Mouse (Mus musculus): ENCODE results near the gene Olfr213. TPM values are rescaled to one million over a fixed set of nuclear protein-coding genes. Genes with fewer than 3 reads are reported as not detected.
"Not testable (repeated sequence)": the region's sequence is repeated elsewhere in the genome, so short reads cannot be mapped to it uniquely, and the experiment has no call there.

The Olfr213 gene
- not detected in 2 replicates for polyA plus RNA-seq (2014; fragmentation: Nextera tagmentation; extraction: Ambion mirVana)

DNA sequence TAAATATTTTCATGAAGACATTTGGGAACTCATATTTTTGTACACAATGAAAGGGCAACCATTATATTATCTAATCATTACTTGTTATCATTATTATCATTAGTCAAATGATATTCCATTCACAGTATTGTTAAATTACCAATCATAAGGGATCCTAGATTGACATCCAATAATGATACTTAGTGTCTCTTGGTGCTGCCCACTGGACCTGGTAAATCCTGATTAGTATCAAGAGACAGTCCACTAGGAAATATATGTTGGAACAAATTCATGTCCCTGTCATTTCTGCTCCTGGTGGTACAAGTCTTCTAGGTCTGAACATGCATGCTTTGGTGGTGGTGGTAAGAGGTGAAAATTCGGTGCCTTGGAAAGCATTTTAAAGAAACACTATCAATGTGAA lies at the start of gene Olfr213:
TSS of gene Olfr213 (plus strand) at position 301 of the 400 bp plus-strand sequence.
- Histone ChIP-seq H3K27ac (replicated peaks in 1 of 2; ENCODE audit: control insufficient read depth in 1 of 2, insufficient read depth in 1 of 2, low read depth in 2 of 2, low read length in 2 of 2) (no peak within 1 kb of the TSS), H3K27me3 (ENCODE audit: control insufficient read depth, insufficient read depth, low read length) (no peaks in the 10 kb centered on the region), H3K4me2 (ENCODE audit: low read length) (no peak within 1 kb of the TSS), H3K9ac (ENCODE audit: low read length) (no peak within 1 kb of the TSS), H3K9me3 (ENCODE audit: control insufficient read depth, low read length) (no peaks in the 10 kb centered on the region), H3K36me3 (ENCODE audit: control insufficient read depth, insufficient read depth, low read length) (no peaks in the 10 kb centered on the region), H3K4me1 (ENCODE audit: control insufficient read depth in 2 of 2, insufficient read depth in 2 of 2, low read length in 2 of 2) (no peaks in the 10 kb centered on the region), H3K4me3 (ENCODE audit: control insufficient read depth in 1 of 2, insufficient read depth in 1 of 2, low read depth in 1 of 2, low read length in 2 of 2) (no peak within 1 kb of the TSS)
- no peak for ATAC-seq (ENCODE audit: insufficient number of reproducible peaks, insufficient read depth, low FRiP score, low read depth)
- WGBS, result 81% methylated on average over 1 of the region's 1 CpGs

DNA sequence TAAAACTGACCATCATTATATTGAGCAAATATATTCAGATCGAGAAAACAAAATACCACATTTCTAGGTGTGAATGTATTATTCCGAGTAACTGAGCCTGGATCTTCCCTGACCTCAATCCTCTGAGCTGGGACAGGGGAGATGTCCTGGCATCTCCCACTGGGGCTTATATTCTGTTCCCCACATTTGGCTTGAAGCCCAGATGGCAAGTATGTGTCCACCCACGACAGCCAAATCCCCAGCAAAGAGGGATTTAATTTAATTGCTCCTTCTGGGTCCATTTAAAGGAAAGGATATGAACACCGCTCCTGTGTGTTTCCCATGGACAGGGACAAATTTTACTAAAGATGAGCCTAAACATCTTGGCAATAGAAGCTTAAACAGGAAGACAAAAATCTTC lies 49.5 kb upstream of the Olfr213 start, which contains the start of gene Olfr211:
TSS of gene Olfr211 (plus strand) at position 301 of the 400 bp plus-strand sequence.
- H3K4me1 ChIP-seq (ENCODE audit: control insufficient read depth in 2 of 2, insufficient read depth in 2 of 2, low read length in 2 of 2), result no peaks in the 10 kb centered on the region
- WGBS, result 65% methylated on average over 4 of the region's 4 CpGs
- no peaks in the 10 kb centered on the region for H3K36me3 ChIP-seq (ENCODE audit: control insufficient read depth, insufficient read depth, low read length)
- no peak within 1 kb of the TSS for H3K4me2 ChIP-seq (ENCODE audit: low read length)
- ATAC-seq (ENCODE audit: insufficient number of reproducible peaks, insufficient read depth, low FRiP score, low read depth), result no peak
- H3K27ac ChIP-seq (replicated peaks in 1 of 2; ENCODE audit: control insufficient read depth in 1 of 2, insufficient read depth in 1 of 2, low read depth in 2 of 2, low read length in 2 of 2), result no peak within 1 kb of the TSS
- H3K9me3 ChIP-seq (ENCODE audit: control insufficient read depth, low read length), result no peaks in the 10 kb centered on the region
- no peak within 1 kb of the TSS for H3K4me3 ChIP-seq (ENCODE audit: control insufficient read depth in 1 of 2, insufficient read depth in 1 of 2, low read depth in 1 of 2, low read length in 2 of 2)
- H3K27me3 ChIP-seq (ENCODE audit: control insufficient read depth, insufficient read depth, low read length), result no peaks in the 10 kb centered on the region
- H3K9ac ChIP-seq (ENCODE audit: low read length), result no peak within 1 kb of the TSS

DNA sequence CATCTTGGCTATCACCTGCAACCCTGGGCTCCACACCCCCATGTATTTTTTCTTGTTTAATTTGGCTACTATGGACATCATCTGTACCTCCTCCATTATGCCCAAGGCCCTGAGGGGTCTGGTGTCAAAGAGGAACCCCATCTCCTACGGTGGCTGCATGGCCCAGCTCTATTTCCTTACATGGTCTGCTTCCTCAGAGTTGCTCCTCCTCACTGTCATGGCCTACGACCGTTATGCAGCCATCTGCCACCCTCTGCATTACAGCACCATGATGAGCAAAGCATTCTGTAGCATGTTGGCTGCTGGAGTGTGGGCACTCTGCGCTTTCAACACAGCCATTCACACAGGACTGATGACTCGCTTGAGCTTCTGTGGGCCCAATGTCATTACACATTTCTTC lies 44.5 kb upstream of the Olfr213 start:
- Histone ChIP-seq H3K4me2 (ENCODE audit: low read length) (no peak overlapping the region), H3K27ac (replicated peaks in 1 of 2; ENCODE audit: control insufficient read depth in 1 of 2, insufficient read depth in 1 of 2, low read depth in 2 of 2, low read length in 2 of 2) (no peak overlapping the region), H3K9ac (ENCODE audit: low read length) (no peak overlapping the region), H3K27me3 (ENCODE audit: control insufficient read depth, insufficient read depth, low read length) (no peaks in the 10 kb centered on the region), H3K4me3 (ENCODE audit: control insufficient read depth in 1 of 2, insufficient read depth in 1 of 2, low read depth in 1 of 2, low read length in 2 of 2) (no peak overlapping the region), H3K36me3 (ENCODE audit: control insufficient read depth, insufficient read depth, low read length) (no peaks in the 10 kb centered on the region), H3K4me1 (ENCODE audit: control insufficient read depth in 2 of 2, insufficient read depth in 2 of 2, low read length in 2 of 2) (no peaks in the 10 kb centered on the region), H3K9me3 (ENCODE audit: control insufficient read depth, low read length) (no peaks in the 10 kb centered on the region)
- whole genome bisulfite sequencing, result 70% methylated on average over 5 of the region's 5 CpGs
- no peak for ATAC-seq (ENCODE audit: insufficient number of reproducible peaks, insufficient read depth, low FRiP score, low read depth)

DNA sequence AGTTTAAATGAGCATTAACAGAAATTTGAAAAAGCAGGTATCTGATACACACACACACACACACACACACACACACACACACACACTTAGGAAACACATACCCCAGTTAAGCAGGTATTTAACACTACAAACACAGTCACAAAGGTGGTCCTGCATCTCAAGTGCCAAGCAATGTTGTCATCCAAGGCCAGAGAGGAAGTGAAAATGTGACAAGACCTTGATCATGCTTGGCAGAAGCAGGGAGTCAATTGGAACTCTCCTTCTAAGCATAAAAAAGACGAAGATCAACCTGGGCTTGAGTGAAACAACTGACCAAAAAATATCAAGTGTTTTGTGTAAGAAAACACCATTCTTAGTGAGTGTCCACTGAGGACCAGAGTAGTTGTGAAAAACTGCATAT lies 42.3 kb upstream of the Olfr213 start:
- no peak overlapping the region for H3K9ac ChIP-seq (ENCODE audit: low read length)
- no peaks in the 10 kb centered on the region for H3K9me3 ChIP-seq (ENCODE audit: control insufficient read depth, low read length)
- no peaks in the 10 kb centered on the region for H3K27me3 ChIP-seq (ENCODE audit: control insufficient read depth, insufficient read depth, low read length)
- no peak overlapping the region for H3K27ac ChIP-seq (replicated peaks in 1 of 2; ENCODE audit: control insufficient read depth in 1 of 2, insufficient read depth in 1 of 2, low read depth in 2 of 2, low read length in 2 of 2)
- H3K4me3 ChIP-seq (ENCODE audit: control insufficient read depth in 1 of 2, insufficient read depth in 1 of 2, low read depth in 1 of 2, low read length in 2 of 2), result no peak overlapping the region
- WGBS, result 60% methylated on average over 1 of the region's 1 CpGs
- H3K36me3 ChIP-seq (ENCODE audit: control insufficient read depth, insufficient read depth, low read length), result no peaks in the 10 kb centered on the region
- no peak for ATAC-seq (ENCODE audit: insufficient number of reproducible peaks, insufficient read depth, low FRiP score, low read depth)
- H3K4me2 ChIP-seq (ENCODE audit: low read length), result no peak overlapping the region
- no peaks in the 10 kb centered on the region for H3K4me1 ChIP-seq (ENCODE audit: control insufficient read depth in 2 of 2, insufficient read depth in 2 of 2, low read length in 2 of 2)

DNA sequence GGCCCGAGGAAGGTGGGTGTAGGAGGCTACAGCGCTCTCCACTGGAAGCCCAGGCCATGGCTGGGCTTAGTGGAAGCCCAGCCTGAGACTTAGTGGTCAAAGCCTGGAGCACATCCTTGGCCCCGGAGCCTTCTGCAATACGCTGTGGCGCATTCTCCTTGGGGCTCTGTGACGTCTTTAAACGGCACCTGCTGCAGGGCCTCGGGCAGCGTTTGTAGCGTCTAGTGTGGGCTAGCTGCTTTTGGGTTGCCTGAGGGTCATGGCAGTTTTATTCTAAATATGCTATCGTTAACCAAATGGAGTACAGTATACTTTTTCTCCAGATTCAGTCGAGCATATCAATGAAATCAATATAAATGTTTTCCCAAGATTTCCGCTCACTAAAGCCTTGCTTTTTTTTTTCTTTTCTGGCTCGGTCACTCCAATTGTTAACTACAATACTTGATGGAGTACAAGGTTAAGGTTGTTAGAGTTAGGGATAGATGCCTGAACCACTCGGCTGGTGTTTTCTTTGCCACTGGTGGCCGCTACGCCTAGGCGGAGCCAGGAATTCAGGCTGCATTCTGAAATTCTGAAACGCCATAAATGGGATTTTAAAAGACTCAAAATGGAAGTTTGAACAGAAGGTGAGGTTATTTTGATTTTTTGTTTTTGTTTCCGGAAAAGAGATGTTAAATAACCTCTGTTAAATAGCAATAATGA lies 31.8 kb upstream of the Olfr213 start, which contains the start of gene Olfr212:
TSS of gene Olfr212 (plus strand) at position 215 of the 702 bp plus-strand sequence.
- H3K27ac ChIP-seq (replicated peaks in 1 of 2; ENCODE audit: control insufficient read depth in 1 of 2, insufficient read depth in 1 of 2, low read depth in 2 of 2, low read length in 2 of 2); H3K4me2 ChIP-seq (ENCODE audit: low read length); H3K9ac ChIP-seq (ENCODE audit: low read length); H3K4me3 ChIP-seq (ENCODE audit: control insufficient read depth in 1 of 2, insufficient read depth in 1 of 2, low read depth in 1 of 2, low read length in 2 of 2); H3K36me3 ChIP-seq (ENCODE audit: control insufficient read depth, insufficient read depth, low read length); ATAC-seq (ENCODE audit: insufficient number of reproducible peaks, insufficient read depth, low FRiP score, low read depth); H3K4me1 ChIP-seq (ENCODE audit: control insufficient read depth in 2 of 2, insufficient read depth in 2 of 2, low read length in 2 of 2); H3K27me3 ChIP-seq (ENCODE audit: control insufficient read depth, insufficient read depth, low read length): not testable (repeated sequence)
- WGBS, result 86% methylated on average over 19 of the region's 20 CpGs
- H3K9me3 ChIP-seq (ENCODE audit: control insufficient read depth, low read length), result peaks cover 13% of the 10 kb centered on the region

DNA sequence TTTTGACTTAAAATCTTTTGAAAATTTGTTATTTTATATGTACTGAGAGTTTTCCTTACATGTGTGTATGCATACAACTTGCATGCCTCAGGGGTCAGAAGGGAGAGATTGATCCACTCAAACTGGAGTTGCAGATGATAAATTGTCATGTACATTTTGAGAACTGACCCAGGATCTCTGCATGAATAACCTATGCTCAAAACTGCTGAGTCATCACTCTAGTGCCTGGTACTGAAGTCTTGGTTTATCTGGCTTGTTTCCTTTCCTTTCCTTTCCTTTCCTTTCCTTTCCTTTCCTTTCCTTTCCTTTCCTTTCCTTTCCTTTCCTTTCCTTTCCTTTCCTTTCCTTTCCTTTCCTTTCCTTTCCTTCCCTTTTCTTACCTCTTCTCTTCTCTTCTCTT lies 23.4 kb upstream of the Olfr213 start:
- ATAC-seq (ENCODE audit: insufficient number of reproducible peaks, insufficient read depth, low FRiP score, low read depth), result no peak
- Histone ChIP-seq H3K9ac (ENCODE audit: low read length) (no peak overlapping the region), H3K27ac (replicated peaks in 1 of 2; ENCODE audit: control insufficient read depth in 1 of 2, insufficient read depth in 1 of 2, low read depth in 2 of 2, low read length in 2 of 2) (no peak overlapping the region), H3K4me3 (ENCODE audit: control insufficient read depth in 1 of 2, insufficient read depth in 1 of 2, low read depth in 1 of 2, low read length in 2 of 2) (no peak overlapping the region), H3K9me3 (ENCODE audit: control insufficient read depth, low read length) (no peaks in the 10 kb centered on the region), H3K27me3 (ENCODE audit: control insufficient read depth, insufficient read depth, low read length) (no peaks in the 10 kb centered on the region), H3K36me3 (ENCODE audit: control insufficient read depth, insufficient read depth, low read length) (no peaks in the 10 kb centered on the region), H3K4me2 (ENCODE audit: low read length) (no peak overlapping the region), H3K4me1 (ENCODE audit: control insufficient read depth in 2 of 2, insufficient read depth in 2 of 2, low read length in 2 of 2) (no peaks in the 10 kb centered on the region)

DNA sequence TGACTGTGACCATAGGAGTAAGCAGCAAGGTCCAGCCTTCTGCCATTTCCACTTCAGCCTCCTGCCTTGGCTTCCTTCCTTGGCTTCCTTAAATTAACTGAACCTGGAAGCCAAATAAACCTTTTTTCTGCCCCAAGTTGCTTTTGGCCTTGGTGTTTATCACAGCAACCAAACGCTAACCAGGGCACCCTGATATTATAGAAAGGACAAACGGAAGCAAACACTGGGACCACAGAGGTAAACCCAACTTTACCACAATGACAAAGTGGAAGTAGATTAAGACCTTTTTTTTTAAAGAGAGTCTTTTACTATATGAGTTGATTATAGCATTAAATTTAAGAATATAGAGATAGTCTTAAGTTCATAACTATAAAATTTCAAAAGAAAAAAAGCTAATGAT lies 4.2 kb downstream of the Olfr213 start:
- no peak overlapping the region for H3K4me2 ChIP-seq (ENCODE audit: low read length)
- no peak for ATAC-seq (ENCODE audit: insufficient number of reproducible peaks, insufficient read depth, low FRiP score, low read depth)
- H3K9me3 ChIP-seq (ENCODE audit: control insufficient read depth, low read length), result no peaks in the 10 kb centered on the region
- no peak overlapping the region for H3K9ac ChIP-seq (ENCODE audit: low read length)
- 80% methylated on average over 2 of the region's 2 CpGs for WGBS
- no peak overlapping the region for H3K4me3 ChIP-seq (ENCODE audit: control insufficient read depth in 1 of 2, insufficient read depth in 1 of 2, low read depth in 1 of 2, low read length in 2 of 2)
- no peaks in the 10 kb centered on the region for H3K36me3 ChIP-seq (ENCODE audit: control insufficient read depth, insufficient read depth, low read length)
- H3K4me1 ChIP-seq (ENCODE audit: control insufficient read depth in 2 of 2, insufficient read depth in 2 of 2, low read length in 2 of 2), result no peaks in the 10 kb centered on the region
- peaks cover 3% of the 10 kb centered on the region; the same call in 1 of the 2 replicates for H3K27me3 ChIP-seq (ENCODE audit: control insufficient read depth, insufficient read depth, low read length)
- H3K27ac ChIP-seq (replicated peaks in 1 of 2; ENCODE audit: control insufficient read depth in 1 of 2, insufficient read depth in 1 of 2, low read depth in 2 of 2, low read length in 2 of 2), result no peak overlapping the region

DNA sequence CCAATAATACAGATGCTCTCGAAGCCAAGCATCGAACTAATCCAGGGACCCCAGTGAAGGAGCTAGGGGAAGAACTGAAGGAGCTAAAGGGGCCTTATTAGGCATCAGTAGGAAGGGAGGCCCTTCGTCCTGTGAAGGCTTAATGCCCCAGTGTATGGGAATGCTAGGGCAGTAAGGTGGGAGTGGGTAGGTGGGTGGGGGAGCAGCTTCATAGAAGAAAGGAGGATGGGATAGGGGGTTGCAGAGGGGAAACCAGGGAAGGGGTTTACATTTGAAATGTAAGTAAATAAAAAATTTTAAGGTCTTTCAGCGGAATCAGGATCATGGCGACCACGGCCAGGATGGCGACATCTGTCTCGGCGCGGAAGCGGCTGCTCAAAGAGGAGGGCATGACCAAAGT lies 12.6 kb downstream of the Olfr213 start, which contains the start of gene Gm5580:
TSS of gene Gm5580 (plus strand) at position 301 of the 400 bp plus-strand sequence.
- not testable (repeated sequence) for ATAC-seq (ENCODE audit: insufficient number of reproducible peaks, insufficient read depth, low FRiP score, low read depth); H3K4me1 ChIP-seq (ENCODE audit: control insufficient read depth in 2 of 2, insufficient read depth in 2 of 2, low read length in 2 of 2); H3K4me2 ChIP-seq (ENCODE audit: low read length); H3K27ac ChIP-seq (replicated peaks in 1 of 2; ENCODE audit: control insufficient read depth in 1 of 2, insufficient read depth in 1 of 2, low read depth in 2 of 2, low read length in 2 of 2); H3K4me3 ChIP-seq (ENCODE audit: control insufficient read depth in 1 of 2, insufficient read depth in 1 of 2, low read depth in 1 of 2, low read length in 2 of 2); H3K27me3 ChIP-seq (ENCODE audit: control insufficient read depth, insufficient read depth, low read length); H3K9ac ChIP-seq (ENCODE audit: low read length); H3K36me3 ChIP-seq (ENCODE audit: control insufficient read depth, insufficient read depth, low read length); H3K9me3 ChIP-seq (ENCODE audit: control insufficient read depth, low read length)
- WGBS, result 88% methylated on average over 11 of the region's 11 CpGs
